Mouse (Mus musculus) heart, embryonic 15.5 days (tissue): ENCODE results near the gene Nipa2. TPM values are rescaled to one million over a fixed set of nuclear protein-coding genes. Genes with fewer than 3 reads are reported as not detected.

Experiments
- ATAC-seq: fragments of 200-750 bp; cut with Nextera tagmentation; replicated peaks from 2 replicates; pipeline ENCODE4 v1.8.0; 2017; ENCODE audit warnings: low read depth, moderate TSS enrichment; ENCODE audit not compliant: insufficient number of reproducible peaks, insufficient read depth, low FRiP score
- H3K27ac ChIP-seq: fragments of 300-500 bp; sonication (generic); 2 replicates; pipeline ENCODE4 v1.5.1; 2015; ENCODE audit warnings: mild to moderate bottlenecking, inconsistent platforms
- H3K27me3 ChIP-seq: fragments of 300-500 bp; sonication (generic); 2 replicates; pipeline ENCODE4 v1.6.1; 2015; ENCODE audit warnings: inconsistent platforms
- H3K36me3 ChIP-seq: fragments of 300-500 bp; sonication (generic); 2 replicates; pipeline ENCODE4 v1.6.1; 2015; ENCODE audit warnings: mild to moderate bottlenecking, inconsistent platforms
- H3K4me1 ChIP-seq: fragments of 300-500 bp; sonication (generic); replicated peaks from 2 replicates; pipeline ENCODE4 v1.6.1; 2015; ENCODE audit warnings: inconsistent platforms
- H3K4me2 ChIP-seq: fragments of 300-500 bp; sonication (generic); 2 replicates; pipeline ENCODE4 v1.6.1; 2015; ENCODE audit warnings: inconsistent platforms, mild to moderate bottlenecking, moderate library complexity
- H3K4me3 ChIP-seq: fragments of 300-500 bp; sonication (generic); 2 replicates; pipeline ENCODE4 v1.5.1; 2015; ENCODE audit warnings: mild to moderate bottlenecking, inconsistent platforms
- H3K9ac ChIP-seq: fragments of 300-500 bp; sonication (generic); 2 replicates; pipeline ENCODE4 v1.6.1; 2015; ENCODE audit warnings: mild to moderate bottlenecking, inconsistent platforms
- H3K9me3 ChIP-seq: fragments of 300-500 bp; sonication (generic); replicated peaks from 2 replicates; pipeline ENCODE4 v1.6.1; 2016; ENCODE audit warnings: inconsistent platforms
- WGBS: fragments of 180-500 bp; shearing (Covaris S2); methylation state at CpG from one replicate; pipeline ENCODE4 v1.1.7; 2015; ENCODE audit warnings: mixed read lengths; 5-methylcytosine and 5-hydroxymethylcytosine counted together
- polyA plus RNA-seq: library from polyadenylated mRNA; unstranded; fragments of >200 nt; fragmentation: Nextera tagmentation; extraction: Ambion mirVana; gene quantifications from 2 replicates; pipeline ENCODE4 v1.2.1, GENCODE M21; 2015

Nipa2 gene
- polyA plus RNA-seq, 1 experiment from 2014 or later = 32.0 TPM

- Histone ChIP-seq H3K9ac (no peak overlapping the region), H3K4me1 (no peaks in the 10 kb centered on the region)
- WGBS = 85% methylated on average over 2 of the region's 2 CpGs
These were observed 19.2 kb upstream of the Nipa2 start for GRCm38 (mm10) chr7:55981511-55981910.

GRCm38 (mm10) chr7:55974429-55974828 lies 12.2 kb upstream of the Nipa2 start:
- H3K9ac ChIP-seq = no peak overlapping the region
- no peak overlapping the region for H3K27ac ChIP-seq
- no peaks in the 10 kb centered on the region for H3K36me3 ChIP-seq
- no peak overlapping the region for H3K4me3 ChIP-seq
- H3K4me1 ChIP-seq = no peaks in the 10 kb centered on the region
- H3K9me3 ChIP-seq = no peaks in the 10 kb centered on the region
- H3K4me2 ChIP-seq = no peak overlapping the region
- ATAC-seq = no peak
- H3K27me3 ChIP-seq = no peaks in the 10 kb centered on the region
- 92% methylated on average over 2 of the region's 2 CpGs for WGBS

More at GRCm38 (mm10) chr7:55981511-55981910, 19.2 kb upstream of the Nipa2 start:
- H3K4me2 ChIP-seq = no peak overlapping the region
- no peaks in the 10 kb centered on the region for H3K36me3 ChIP-seq
- no peak for ATAC-seq
- H3K27me3 ChIP-seq = no peaks in the 10 kb centered on the region
- H3K4me3 ChIP-seq = no peak overlapping the region
- no peaks in the 10 kb centered on the region for H3K9me3 ChIP-seq
- no peak overlapping the region for H3K27ac ChIP-seq

- WGBS = 57% methylated on average over 1 of the region's 1 CpGs
- H3K4me2 ChIP-seq = no peak overlapping the region
- H3K4me1 ChIP-seq = no peaks in the 10 kb centered on the region
- H3K27me3 ChIP-seq = no peaks in the 10 kb centered on the region
- no peaks in the 10 kb centered on the region for H3K9me3 ChIP-seq
- H3K4me3 ChIP-seq = no peak overlapping the region
- no peak overlapping the region for H3K9ac ChIP-seq
- no peak for ATAC-seq
- H3K36me3 ChIP-seq = no peaks in the 10 kb centered on the region
- H3K27ac ChIP-seq = no peak overlapping the region
These were observed 7.1 kb upstream of the Nipa2 start for GRCm38 (mm10) chr7:55969415-55969814.

GRCm38 (mm10) chr7:55968258-55968901 lies 6.1 kb upstream of the Nipa2 start:
- WGBS = 31% methylated on average over 16 of the region's 16 CpGs
- no peak for ATAC-seq
- H3K9ac ChIP-seq = 0 out of 2 replicates have a peak overlapping the region, but pooled peaks have one; percentile 12

GRCm38 (mm10) chr7:55966866-55967460 lies 4.7 kb upstream of the Nipa2 start:
- no peak overlapping the region for H3K27ac ChIP-seq
- no peaks in the 10 kb centered on the region for H3K27me3 ChIP-seq
- H3K9ac ChIP-seq = no peak overlapping the region
- no peak for ATAC-seq
- no peak overlapping the region for H3K4me3 ChIP-seq
- H3K9me3 ChIP-seq = no peaks in the 10 kb centered on the region
- peaks cover 5% of the 10 kb centered on the region; the same call in 1 of the 2 replicates for H3K4me1 ChIP-seq
- H3K4me2 ChIP-seq = no peak overlapping the region
- 45% methylated on average over 3 of the region's 3 CpGs for WGBS
- H3K36me3 ChIP-seq = no peaks in the 10 kb centered on the region

More at GRCm38 (mm10) chr7:55968258-55968901, 6.1 kb upstream of the Nipa2 start:
- Histone ChIP-seq H3K4me3 (peak overlapping the region; percentile 39), H3K4me2 (peak overlapping the region; percentile 53), H3K27me3 (no peaks in the 10 kb centered on the region), H3K36me3 (no peaks in the 10 kb centered on the region), H3K4me1 (no peaks in the 10 kb centered on the region), H3K9me3 (no peaks in the 10 kb centered on the region), H3K27ac (no peak overlapping the region)

- Histone ChIP-seq H3K27me3 (no peaks in the 10 kb centered on the region), H3K4me3 (no peak overlapping the region), H3K9ac (no peak overlapping the region), H3K27ac (no peak overlapping the region), H3K36me3 (no peaks in the 10 kb centered on the region; the same call in 1 of the 2 replicates), H3K9me3 (no peaks in the 10 kb centered on the region), H3K4me2 (no peak overlapping the region), H3K4me1 (peaks cover 10% of the 10 kb centered on the region)
- 98% methylated on average over 1 of the region's 1 CpGs for WGBS
- no peak for ATAC-seq
These were observed 1.8 kb downstream of the Nipa2 start for GRCm38 (mm10) chr7:55960506-55960905.

- Histone ChIP-seq H3K9ac (no peak overlapping the region), H3K36me3 (no peaks in the 10 kb centered on the region; the same call in 1 of the 2 replicates), H3K9me3 (no peaks in the 10 kb centered on the region), H3K4me2 (no peak overlapping the region), H3K4me1 (peaks cover 10% of the 10 kb centered on the region), H3K27me3 (no peaks in the 10 kb centered on the region), H3K4me3 (no peak overlapping the region), H3K27ac (no peak overlapping the region)
- 93% methylated on average over 3 of the region's 3 CpGs for WGBS
- no peak for ATAC-seq
These were observed 2.5 kb downstream of the Nipa2 start for GRCm38 (mm10) chr7:55959801-55960200.

- Histone ChIP-seq H3K4me3 (no peak overlapping the region), H3K27me3 (no peaks in the 10 kb centered on the region), H3K36me3 (no peaks in the 10 kb centered on the region; the same call in 1 of the 2 replicates), H3K4me1 (peaks cover 6% of the 10 kb centered on the region), H3K9me3 (no peaks in the 10 kb centered on the region), H3K27ac (no peak overlapping the region), H3K9ac (no peak overlapping the region), H3K4me2 (no peak overlapping the region)
- no peak for ATAC-seq
- 90% methylated on average over 4 of the region's 4 CpGs for WGBS
These were observed 4.4 kb downstream of the Nipa2 start for GRCm38 (mm10) chr7:55957916-55958315.

GRCm38 (mm10) chr7:55957178-55957577 lies 5.1 kb downstream of the Nipa2 start:
- Histone ChIP-seq H3K27me3 (no peaks in the 10 kb centered on the region), H3K4me3 (no peak overlapping the region), H3K9me3 (no peaks in the 10 kb centered on the region), H3K4me1 (peaks cover 5% of the 10 kb centered on the region), H3K9ac (no peak overlapping the region), H3K36me3 (no peaks in the 10 kb centered on the region; the same call in 1 of the 2 replicates), H3K4me2 (no peak overlapping the region), H3K27ac (no peak overlapping the region)
- WGBS = 84% methylated on average over 3 of the region's 3 CpGs
- no peak for ATAC-seq

GRCm38 (mm10) chr7:55956054-55956453 lies 6.2 kb downstream of the Nipa2 start:
- WGBS = 97% methylated on average over 2 of the region's 2 CpGs
- no peaks in the 10 kb centered on the region for H3K27me3 ChIP-seq

GRCm38 (mm10) chr7:55938341-55938740 lies 23.9 kb downstream of the Nipa2 start:
- Histone ChIP-seq H3K36me3 (peaks cover 4% of the 10 kb centered on the region; the same call in 1 of the 2 replicates), H3K9me3 (no peaks in the 10 kb centered on the region), H3K27ac (no peak overlapping the region), H3K27me3 (no peaks in the 10 kb centered on the region), H3K4me2 (no peak overlapping the region), H3K9ac (no peak overlapping the region), H3K4me3 (no peak overlapping the region), H3K4me1 (no peaks in the 10 kb centered on the region)
- no peak for ATAC-seq
- 88% methylated on average over 4 of the region's 4 CpGs for WGBS

More at GRCm38 (mm10) chr7:55956054-55956453, 6.2 kb downstream of the Nipa2 start:
- no peak overlapping the region for H3K4me3 ChIP-seq
- no peak overlapping the region for H3K9ac ChIP-seq
- no peak overlapping the region for H3K27ac ChIP-seq
- peaks cover 3% of the 10 kb centered on the region for H3K4me1 ChIP-seq
- no peaks in the 10 kb centered on the region; the same call in 1 of the 2 replicates for H3K36me3 ChIP-seq
- ATAC-seq = no peak
- no peaks in the 10 kb centered on the region for H3K9me3 ChIP-seq
- H3K4me2 ChIP-seq = no peak overlapping the region

GRCm38 (mm10) chr7:55935025-55935424 lies 27.3 kb downstream of the Nipa2 start:
- 90% methylated on average over 2 of the region's 2 CpGs for WGBS
- H3K36me3 ChIP-seq = peaks cover 20% of the 10 kb centered on the region

More at GRCm38 (mm10) chr7:55935025-55935424, 27.3 kb downstream of the Nipa2 start:
- Histone ChIP-seq H3K27ac (no peak overlapping the region), H3K4me1 (no peaks in the 10 kb centered on the region), H3K9ac (no peak overlapping the region), H3K4me3 (no peak overlapping the region), H3K27me3 (no peaks in the 10 kb centered on the region), H3K9me3 (no peaks in the 10 kb centered on the region), H3K4me2 (no peak overlapping the region)
- no peak for ATAC-seq
